Mouse (Mus musculus) heart, embryonic 16.5 days (tissue): ENCODE results near the gene Gon4l. TPM values are rescaled to one million over a fixed set of nuclear protein-coding genes. Genes with fewer than 3 reads are reported as not detected.
A peak's percentile ranks its signal among the peaks of the same experiment; 100 is the strongest.

ENCODE experiments used
- ATAC-seq: fragments of 200-750 bp; cut with Nextera tagmentation; replicated peaks from 2 replicates; pipeline ENCODE4 v1.8.0; 2017; ENCODE audit warnings: moderate number of reproducible peaks; ENCODE audit not compliant: insufficient read depth, low FRiP score; ENCODE audit errors: extremely low read depth
- H3K27ac ChIP-seq: fragments of 300-500 bp; sonication (generic); 2 replicates; pipeline ENCODE4 v1.5.1; 2014; ENCODE audit warnings: mild to moderate bottlenecking, low read length, control low read depth, moderate library complexity
- H3K27me3 ChIP-seq: fragments of 300-500 bp; sonication (generic); 2 replicates; pipeline ENCODE4 v1.6.1; 2014; ENCODE audit warnings: low read length, mixed read lengths; ENCODE audit not compliant: control insufficient read depth, insufficient read depth
- H3K36me3 ChIP-seq: fragments of 300-500 bp; sonication (generic); 2 replicates; pipeline ENCODE4 v1.6.1; 2014; ENCODE audit not compliant: control insufficient read depth, insufficient read depth
- H3K4me1 ChIP-seq: fragments of 300-500 bp; sonication (generic); 2 replicates; pipeline ENCODE4 v1.6.1; 2014; ENCODE audit warnings: low read length, mixed read lengths; ENCODE audit not compliant: control insufficient read depth, insufficient read depth
- H3K4me2 ChIP-seq: fragments of 300-500 bp; sonication (generic); 2 replicates; pipeline ENCODE4 v1.6.1; 2014; ENCODE audit warnings: low read depth, mild to moderate bottlenecking, control low read depth, low read length
- H3K4me3 ChIP-seq: fragments of 300-500 bp; sonication (generic); 2 replicates; pipeline ENCODE4 v1.5.1; 2014; ENCODE audit warnings: mild to moderate bottlenecking, control low read depth, low read length
- H3K9ac ChIP-seq: fragments of 300-500 bp; sonication (generic); 2 replicates; pipeline ENCODE4 v1.6.1; 2014; ENCODE audit warnings: low read length, control low read depth
- H3K9me3 ChIP-seq: fragments of 300-500 bp; sonication (generic); replicated peaks from 2 replicates; pipeline ENCODE4 v1.6.1; 2016; ENCODE audit warnings: low read length; ENCODE audit not compliant: control insufficient read depth
- WGBS: fragments of 180-500 bp; shearing (Covaris S2); extraction: QIAGEN DNeasy Blood & Tissue Kit; methylation state at CpG from one replicate; pipeline ENCODE4 v1.1.7; 2014; 5-methylcytosine and 5-hydroxymethylcytosine counted together
- polyA plus RNA-seq: library from polyadenylated mRNA; unstranded; fragments of >200 nt; fragmentation: Nextera tagmentation; extraction: Ambion mirVana; gene quantifications from 2 replicates; pipeline ENCODE4 v1.2.1, GENCODE M21; 2015

The Gon4l gene
- polyA plus RNA-seq, 1 experiment from 2014 or later: 6.9 TPM

DNA sequence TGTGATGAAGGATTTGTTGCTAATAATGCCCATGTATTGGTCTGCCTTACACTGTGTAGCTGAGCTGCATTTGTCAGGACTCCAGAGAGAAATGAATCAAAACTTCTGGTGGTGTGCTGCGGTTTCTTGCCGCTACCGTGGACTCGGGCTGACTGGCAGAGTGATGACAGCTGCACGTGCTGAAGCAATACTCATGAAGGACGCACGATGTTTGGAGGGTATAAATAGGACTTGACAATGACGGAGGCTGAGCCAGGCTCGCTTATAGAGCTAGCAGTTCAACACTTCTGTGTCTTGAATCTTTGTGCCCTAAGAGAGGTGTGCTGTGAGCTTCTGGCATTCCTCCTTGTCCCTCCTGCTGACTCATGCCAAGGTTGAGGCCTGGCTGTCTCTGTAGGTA is 86.4 kb downstream of the Gon4l start:
- Histone ChIP-seq H3K27ac (peak overlapping the region; percentile 51; the same call in 1 of the 2 replicates), H3K9me3 (peaks cover 17% of the 10 kb centered on the region), H3K9ac (no peak overlapping the region), H3K36me3 (peaks cover 26% of the 10 kb centered on the region), H3K4me2 (no peak overlapping the region), H3K27me3 (no peaks in the 10 kb centered on the region), H3K4me1 (peaks cover 31% of the 10 kb centered on the region), H3K4me3 (no peak overlapping the region)
- WGBS: 47% methylated on average over 9 of the region's 9 CpGs
- ATAC-seq: peak; percentile 51

DNA sequence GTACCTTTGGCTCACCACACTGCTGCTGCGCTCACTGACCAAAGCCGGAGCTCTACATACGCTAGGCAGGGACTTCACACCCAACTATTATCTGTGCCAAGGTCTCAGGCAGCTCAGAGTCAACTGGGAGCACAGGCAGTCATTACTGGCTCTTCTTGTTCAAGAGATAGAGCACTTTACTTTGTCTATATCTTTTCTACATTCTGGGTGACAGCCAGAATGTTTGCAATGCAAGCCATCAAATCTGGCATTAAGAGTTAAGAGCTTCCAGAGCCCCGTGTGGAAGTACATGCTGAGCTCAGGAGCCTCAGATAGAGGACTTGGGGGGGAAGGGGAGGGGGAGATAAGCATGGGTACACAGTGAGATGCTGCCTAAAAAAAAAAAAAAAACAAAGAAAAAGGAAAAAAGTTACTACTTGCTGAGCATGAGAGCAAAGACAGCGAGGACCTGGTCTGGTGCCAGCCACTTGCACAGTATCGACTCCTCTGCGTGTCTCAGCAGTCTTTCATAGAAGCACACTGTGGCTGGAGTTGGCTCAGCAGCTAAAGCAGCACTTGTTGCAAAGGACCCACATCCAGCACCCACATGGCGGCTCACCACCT is 89.1 kb downstream of the Gon4l start:
- ATAC-seq: peak; percentile 87

DNA sequence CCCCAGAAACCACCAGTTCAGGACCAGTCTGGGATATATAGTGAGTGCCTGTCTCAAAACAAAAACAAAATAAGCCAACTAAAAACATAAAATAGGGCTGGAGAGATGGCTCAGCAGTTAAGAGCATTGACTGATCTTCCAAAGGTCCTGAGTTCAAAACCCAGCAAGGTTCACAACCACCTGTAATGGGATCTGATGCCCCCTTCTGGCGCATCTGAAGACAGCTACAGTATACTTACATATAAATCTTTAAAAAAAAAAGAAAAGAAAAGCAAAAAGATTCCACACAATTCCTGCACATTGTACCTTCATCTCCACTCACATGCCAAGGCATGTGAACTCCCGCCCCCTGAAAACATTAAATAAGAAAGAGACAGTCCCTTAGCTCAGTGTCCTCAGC is 90.6 kb downstream of the Gon4l start:
- Histone ChIP-seq H3K27me3 (no peaks in the 10 kb centered on the region), H3K27ac (no peak overlapping the region), H3K4me2 (no peak overlapping the region), H3K36me3 (peaks cover 57% of the 10 kb centered on the region), H3K4me3 (no peak overlapping the region), H3K9me3 (peaks cover 10% of the 10 kb centered on the region), H3K9ac (no peak overlapping the region), H3K4me1 (peaks cover 31% of the 10 kb centered on the region)
- no peak for ATAC-seq
- 93% methylated on average over 2 of the region's 2 CpGs for WGBS

More for the DNA sequence above, 89.1 kb downstream of the Gon4l start:
- Histone ChIP-seq H3K27ac (peak overlapping the region; percentile 86), H3K27me3 (no peaks in the 10 kb centered on the region), H3K36me3 (peaks cover 51% of the 10 kb centered on the region), H3K9me3 (peaks cover 17% of the 10 kb centered on the region), H3K4me2 (peak overlapping the region; percentile 48), H3K4me1 (peaks cover 31% of the 10 kb centered on the region), H3K9ac (no peak overlapping the region; the same call in 1 of the 2 replicates), H3K4me3 (no peak overlapping the region)
- WGBS: 34% methylated on average over 8 of the region's 8 CpGs

DNA sequence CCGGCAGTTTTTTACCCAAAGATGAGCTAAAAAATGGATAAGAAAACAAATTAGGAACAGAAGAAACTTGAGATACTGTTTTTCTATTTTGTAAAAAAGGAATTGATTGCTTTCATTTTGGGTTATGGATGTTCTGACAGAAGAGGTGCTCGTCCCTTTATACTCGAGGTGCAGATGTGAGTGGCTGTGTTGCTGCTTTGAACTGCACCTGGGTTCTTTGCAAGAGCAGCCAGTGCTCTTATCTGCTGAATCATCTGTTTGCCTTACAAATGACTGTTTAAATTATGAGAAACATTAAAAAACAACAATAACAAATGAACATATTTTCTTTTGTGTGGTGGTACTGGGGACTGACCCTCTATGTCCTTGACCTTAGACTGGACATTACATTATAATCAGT is 94.5 kb downstream of the Gon4l start:
- H3K4me2 ChIP-seq: no peak overlapping the region
- H3K36me3 ChIP-seq: peaks cover 45% of the 10 kb centered on the region
- no peak for ATAC-seq
- H3K4me3 ChIP-seq: no peak overlapping the region
- H3K9ac ChIP-seq: no peak overlapping the region
- H3K27me3 ChIP-seq: no peaks in the 10 kb centered on the region
- H3K4me1 ChIP-seq: peaks cover 10% of the 10 kb centered on the region
- WGBS: 85% methylated on average over 3 of the region's 3 CpGs
- no peak overlapping the region for H3K27ac ChIP-seq
- no peaks in the 10 kb centered on the region for H3K9me3 ChIP-seq

DNA sequence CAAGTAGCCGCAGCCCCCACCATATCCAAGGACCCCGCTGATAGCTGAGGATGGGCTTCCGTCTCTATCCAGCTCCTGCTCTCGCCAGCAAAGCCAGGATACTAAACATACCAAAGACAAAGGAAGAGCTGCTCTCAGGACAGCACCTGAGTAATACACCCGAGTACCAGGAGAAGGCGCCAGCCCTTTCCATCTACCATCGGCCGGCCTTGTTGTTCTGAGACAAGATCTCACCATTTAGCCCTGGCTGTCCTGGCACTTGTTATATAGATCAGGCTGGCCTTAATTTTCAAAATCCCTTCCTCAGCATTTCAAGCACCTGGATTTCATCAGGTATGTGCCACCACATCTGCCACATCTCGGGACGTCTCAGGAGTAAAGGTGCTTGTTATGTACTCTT is 104.0 kb downstream of the Gon4l start:
- H3K9ac ChIP-seq: no peak overlapping the region
- no peak overlapping the region for H3K27ac ChIP-seq
- H3K27me3 ChIP-seq: no peaks in the 10 kb centered on the region
- 90% methylated on average over 10 of the region's 10 CpGs for WGBS
- H3K9me3 ChIP-seq: no peaks in the 10 kb centered on the region
- no peak overlapping the region for H3K4me2 ChIP-seq
- ATAC-seq: no peak
- no peak overlapping the region for H3K4me3 ChIP-seq
- peaks cover 41% of the 10 kb centered on the region for H3K36me3 ChIP-seq
- H3K4me1 ChIP-seq: no peaks in the 10 kb centered on the region

DNA sequence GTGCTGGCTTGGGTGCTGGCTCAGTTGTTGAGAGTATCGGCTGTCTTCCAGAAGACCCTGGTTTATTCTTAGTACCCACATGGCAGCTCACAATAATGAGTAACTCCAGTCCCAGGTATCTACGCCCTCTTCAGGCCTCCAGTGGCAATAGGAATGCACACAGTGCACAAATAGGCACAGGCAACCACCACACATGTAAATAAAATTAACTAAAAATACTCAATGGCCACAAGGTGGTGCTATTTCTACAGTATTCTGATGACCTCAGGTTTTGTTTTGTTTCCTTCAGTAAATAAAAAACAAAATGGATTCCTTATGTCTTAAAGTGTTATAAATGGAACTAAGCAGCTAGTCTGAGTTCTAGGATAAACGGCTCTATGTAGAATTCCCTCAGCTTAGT is 104.7 kb downstream of the Gon4l start:
- 0 out of 2 replicates have a peak, but pooled peaks have one; percentile 37 for ATAC-seq
- Histone ChIP-seq H3K36me3 (peaks cover 34% of the 10 kb centered on the region), H3K4me3 (no peak overlapping the region), H3K27me3 (no peaks in the 10 kb centered on the region), H3K9ac (no peak overlapping the region), H3K27ac (no peak overlapping the region), H3K9me3 (no peaks in the 10 kb centered on the region), H3K4me1 (no peaks in the 10 kb centered on the region), H3K4me2 (no peak overlapping the region)
- 60% methylated on average over 3 of the region's 3 CpGs for WGBS

DNA sequence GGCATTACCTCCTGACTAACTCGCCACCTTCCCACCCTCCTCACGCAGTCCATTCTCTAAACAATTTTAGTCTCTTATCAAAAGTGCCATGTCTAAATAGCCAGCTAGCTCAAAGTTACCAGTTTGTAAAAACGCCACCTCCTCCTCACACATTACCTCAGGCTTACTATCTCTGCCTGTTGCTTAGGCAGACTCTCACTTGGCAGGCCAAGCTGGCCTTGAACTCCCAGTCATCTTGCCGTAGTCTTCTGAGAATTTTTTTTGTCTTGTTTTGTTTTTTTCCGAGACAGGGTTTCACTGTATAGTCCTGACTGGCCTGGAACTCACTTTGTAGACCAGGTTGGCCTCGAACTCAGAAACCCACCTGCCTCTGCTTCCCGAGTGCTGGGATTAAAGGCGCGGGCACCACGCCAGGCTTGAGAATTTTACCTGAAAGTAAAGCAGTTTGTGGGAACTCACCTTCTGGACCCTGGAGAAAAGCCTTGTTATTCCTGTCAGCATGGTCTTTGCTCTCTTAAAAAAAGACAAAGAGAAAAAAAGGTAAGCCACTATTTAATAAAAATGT is 107.4 kb downstream of the Gon4l start:
- Histone ChIP-seq H3K9ac (no peak overlapping the region), H3K27me3 (no peaks in the 10 kb centered on the region), H3K4me3 (no peak overlapping the region), H3K4me1 (no peaks in the 10 kb centered on the region), H3K9me3 (no peaks in the 10 kb centered on the region), H3K27ac (no peak overlapping the region), H3K4me2 (no peak overlapping the region), H3K36me3 (peaks cover 27% of the 10 kb centered on the region)
- 85% methylated on average over 10 of the region's 10 CpGs for WGBS
- ATAC-seq: no peak

DNA sequence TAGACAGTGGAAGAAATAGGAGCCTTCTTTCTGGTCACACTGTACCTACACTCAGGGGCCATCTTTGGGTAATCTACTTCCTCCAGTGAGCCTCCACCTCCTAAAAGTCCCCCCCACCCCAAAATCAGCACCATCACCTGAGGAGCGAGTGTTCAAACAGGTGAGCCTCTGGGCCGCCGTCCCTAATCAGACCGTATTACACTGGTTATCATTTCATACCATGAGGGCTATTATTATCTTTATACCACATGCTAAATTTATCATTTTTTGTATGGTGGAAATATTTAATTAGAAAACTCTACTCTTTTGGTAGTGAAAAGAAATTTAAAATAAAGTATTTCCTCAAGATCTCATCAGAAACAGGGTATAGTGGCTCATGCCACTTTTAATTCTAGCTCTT is 109.1 kb downstream of the Gon4l start:
- WGBS: 84% methylated on average over 4 of the region's 4 CpGs
- no peak for ATAC-seq

DNA sequence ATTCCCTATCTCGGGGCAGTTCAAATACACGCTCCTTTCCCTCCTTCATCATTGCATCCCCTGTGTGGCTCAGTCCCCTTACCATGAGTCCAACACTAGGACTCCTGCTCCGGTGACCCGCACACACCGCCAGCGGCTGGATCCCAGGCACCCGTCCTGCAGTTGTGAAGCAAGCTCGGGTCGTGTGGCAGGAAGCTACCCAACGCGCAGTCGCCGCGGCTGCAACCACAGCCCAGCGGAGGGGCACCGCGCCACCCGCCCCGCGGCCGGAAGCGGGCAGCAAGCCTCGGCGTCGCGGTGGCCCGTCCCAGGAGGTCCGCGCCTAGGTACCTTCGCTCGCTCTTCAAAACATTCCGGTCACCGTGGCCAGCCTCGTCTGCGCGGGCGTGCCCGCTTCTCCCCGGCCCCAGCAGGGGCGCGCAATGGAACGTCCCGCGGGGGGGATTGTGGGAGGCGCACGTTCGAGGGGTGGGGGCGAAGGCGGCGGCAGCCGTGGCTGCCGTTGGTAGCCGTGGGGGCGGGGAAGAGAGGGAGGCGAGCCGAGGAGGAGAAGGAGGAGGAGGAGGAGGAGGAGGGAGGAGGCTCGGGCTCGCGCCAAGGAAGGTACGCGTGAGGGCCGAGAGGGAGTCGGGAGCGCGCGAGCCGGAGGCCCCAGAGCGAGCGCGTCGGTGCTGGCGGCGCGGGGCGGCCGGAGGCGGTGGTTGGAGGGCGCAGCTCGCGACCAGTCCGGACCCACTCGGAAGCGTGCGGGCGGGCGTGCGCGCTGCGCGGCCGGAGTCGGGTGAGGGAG is 115.0 kb downstream of the Gon4l start:
- no peaks in the 10 kb centered on the region for H3K9me3 ChIP-seq
- peak overlapping the region; percentile 80 for H3K4me2 ChIP-seq
- H3K9ac ChIP-seq: peak overlapping the region; percentile 99
- H3K4me1 ChIP-seq: peaks cover 16% of the 10 kb centered on the region
- no peaks in the 10 kb centered on the region for H3K27me3 ChIP-seq
- peak overlapping the region; percentile 100 for H3K27ac ChIP-seq
- H3K36me3 ChIP-seq: no peaks in the 10 kb centered on the region
- WGBS: under 1% methylated on average over 74 of the region's 92 CpGs
- peak; percentile 87 for ATAC-seq
- peak overlapping the region; percentile 98 for H3K4me3 ChIP-seq

More for the DNA sequence above, 109.1 kb downstream of the Gon4l start:
- no peaks in the 10 kb centered on the region for H3K27me3 ChIP-seq
- no peak overlapping the region for H3K4me2 ChIP-seq
- no peak overlapping the region for H3K4me3 ChIP-seq
- H3K4me1 ChIP-seq: peaks cover 7% of the 10 kb centered on the region
- H3K27ac ChIP-seq: no peak overlapping the region
- no peak overlapping the region for H3K9ac ChIP-seq
- H3K9me3 ChIP-seq: no peaks in the 10 kb centered on the region
- H3K36me3 ChIP-seq: peaks cover 24% of the 10 kb centered on the region
